In the genomic region with DNA sequence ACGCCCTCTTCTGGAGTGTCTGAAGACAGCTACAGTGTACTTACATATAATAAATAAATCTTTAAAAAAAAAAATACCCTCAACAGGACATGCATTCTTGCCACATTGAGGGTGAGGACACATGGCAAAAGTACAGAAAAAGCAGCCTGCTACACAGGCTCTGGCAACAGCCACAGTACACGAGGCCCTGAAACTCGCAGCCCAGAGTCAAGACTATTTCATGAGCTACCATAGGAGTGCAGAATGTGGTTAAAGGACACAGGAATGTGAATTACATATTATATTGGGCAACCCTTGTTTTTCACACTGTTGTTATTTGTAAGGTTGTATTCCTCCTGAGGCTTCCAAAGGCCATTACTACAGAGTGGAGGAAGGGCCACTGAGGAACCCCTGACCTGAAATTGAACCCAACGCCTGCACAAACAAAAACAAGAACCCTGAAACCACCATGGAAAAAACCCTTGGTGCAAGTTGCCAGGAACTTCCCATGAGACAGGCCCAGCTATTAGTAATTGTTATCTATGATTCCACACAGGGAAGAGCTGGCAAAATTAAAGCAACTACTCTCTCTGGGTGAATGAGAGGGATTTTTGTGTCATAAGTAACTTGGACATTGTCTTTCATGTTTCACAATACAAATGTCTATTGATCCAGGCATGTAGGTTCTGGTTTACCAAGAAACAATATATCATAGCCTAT, we compare ENCODE assay signal across 17 mouse cellular contexts.
DNase-seq lines count a peak whose midpoint lies in the region; TF ChIP-seq lines count a peak whose summit lies in the region.
"Had no signal": no experiment of that assay in that cellular context is flagged by ENCODE, and none has a peak within 500 bp of the region (broad histone marks: within the 10 kb centered on the region; RNA-seq: fewer than 3 reads in every experiment).

No protein-coding gene starts in this region.

- no peak for TF ChIP-seq CTCF in gastrocnemius, adult 2 months (IDR thresholded peaks at IDR 0.05)

- no peak overlapping the region for H3K4me3 ChIP-seq in gastrocnemius, adult 2 months
- H3K4me3 ChIP-seq: forebrain, embryonic 15.5 days; heart, embryonic 13.5 days; hindbrain, embryonic 15.5 days; liver, embryonic 13.5 days; midbrain, embryonic 10.5 days had no signal

- peak overlapping the region; percentile 67 for H3K27ac ChIP-seq in gastrocnemius, adult 2 months
- H3K27ac ChIP-seq: forebrain, embryonic 15.5 days; heart, embryonic 13.5 days; hindbrain, embryonic 15.5 days; liver, embryonic 13.5 days; midbrain, embryonic 10.5 days had no signal

- intact Hi-C loops in gastrocnemius, adult 2 months (cut with DNase I): loop anchor here (5.0 kb wide), 1 partner anchor 58 kb away; no protein-coding TSS in a partner anchor
- intact Hi-C loops in heart, postnatal 25 days (cut with DNase I): loop anchor here (10.0 kb wide), 1 partner anchor 106 kb away; a partner anchor contains a TSS

- peak; percentile 53 for DNase-seq in adrenal gland, adult 2 months
- no peak for DNase-seq in adrenal gland, adult 8-10 months
- DNase-seq in kidney, postnatal 25 days: peak; percentile 13 to 41
- DNase-seq in kidney, adult 11 months: no peak
- peak; percentile 80 for DNase-seq in gastrocnemius, adult 2 months
- peak; percentile 48 for DNase-seq in heart, postnatal 25 days (ENCODE audit: low spot score)
- no peak for DNase-seq in cerebellum, adult 11-12 months
- no peak for DNase-seq in layer of hippocampus, postnatal 36 days
- DNase-seq: cerebellum, adult 8-10 months; kidney, adult 18-20 months; layer of hippocampus, adult 9-11 months; liver, embryonic 13.5 days; lung, postnatal 10 days had no signal

Comparison
In these comparisons a context has a peak if more than half of its experiments do, and no peak if none do; other contexts are left out.
1. DNase-seq: peak in adrenal gland, adult 2 months (single experiment), kidney, postnatal 25 days (2 of 2), gastrocnemius, adult 2 months (single experiment) and heart, postnatal 25 days (single experiment); none in adrenal gland, adult 8-10 months (single experiment), kidney, adult 11 months (single experiment), cerebellum, adult 11-12 months (single experiment) and layer of hippocampus, postnatal 36 days (0 of 2).